Mouse (Mus musculus) hindbrain, embryonic 14.5 days (tissue): ENCODE results near the gene Lingo3. TPM values are rescaled to one million over a fixed set of nuclear protein-coding genes. Genes with fewer than 3 reads are reported as not detected.

ENCODE experiments used
- ATAC-seq: fragments of 200-750 bp; cut with Nextera tagmentation; 2 replicates; pipeline ENCODE4 v1.8.0; 2017; ENCODE audit warnings: moderate number of reproducible peaks, mild to moderate bottlenecking, moderate TSS enrichment, moderate library complexity; ENCODE audit not compliant: low FRiP score
- DNase-seq: peaks from one replicate; pipeline ENCODE4 v3.0.0-alpha.2; 2015; ENCODE audit warnings: low spot score
- H3K27ac ChIP-seq: fragments of 300-500 bp; sonication (generic); 2 replicates; pipeline ENCODE4 v1.5.1; 2014; ENCODE audit warnings: mild to moderate bottlenecking, moderate library complexity
- H3K27me3 ChIP-seq: fragments of 300-500 bp; sonication (generic); 2 replicates; pipeline ENCODE4 v1.6.1; 2014; ENCODE audit warnings: mild to moderate bottlenecking, low read length, mixed read lengths; ENCODE audit not compliant: control insufficient read depth, insufficient read depth
- H3K36me3 ChIP-seq: fragments of 300-500 bp; sonication (generic); replicated peaks from 2 replicates; pipeline ENCODE4 v1.6.1; 2014; ENCODE audit not compliant: control insufficient read depth, insufficient read depth
- H3K4me1 ChIP-seq: fragments of 300-500 bp; sonication (generic); replicated peaks from 2 replicates; pipeline ENCODE4 v1.6.1; 2014; ENCODE audit warnings: antibody characterized with exemption, low read length, mixed read lengths; ENCODE audit not compliant: control insufficient read depth, insufficient read depth
- H3K4me2 ChIP-seq: fragments of 300-500 bp; sonication (generic); replicated peaks from 2 replicates; pipeline ENCODE4 v1.6.1; 2014; ENCODE audit warnings: mild to moderate bottlenecking, moderate library complexity
- H3K4me3 ChIP-seq: fragments of 300-500 bp; sonication (generic); replicated peaks from 2 replicates; pipeline ENCODE4 v1.5.1; 2014; ENCODE audit warnings: mild to moderate bottlenecking, low read length
- H3K9ac ChIP-seq: fragments of 300-500 bp; sonication (generic); 2 replicates; pipeline ENCODE4 v1.6.1; 2014
- H3K9me3 ChIP-seq: fragments of 300-500 bp; sonication (generic); 2 replicates; pipeline ENCODE4 v1.6.1; 2016; ENCODE audit warnings: low read length; ENCODE audit not compliant: control insufficient read depth
- WGBS: fragments of 180-500 bp; shearing (Covaris S2); extraction: QIAGEN DNeasy Blood & Tissue Kit; methylation state at CpG from one replicate; pipeline ENCODE4 v1.1.7; 2014; 5-methylcytosine and 5-hydroxymethylcytosine counted together
- polyA plus RNA-seq: library from polyadenylated mRNA; unstranded; fragments of >200 nt; fragmentation: Nextera tagmentation; extraction: Ambion mirVana; gene quantifications from 2 replicates; pipeline ENCODE4 v1.2.1, GENCODE M21; 2014

The Lingo3 gene
- polyA plus RNA-seq, 1 experiment from 2014 or later = 9.9 TPM

DNA sequence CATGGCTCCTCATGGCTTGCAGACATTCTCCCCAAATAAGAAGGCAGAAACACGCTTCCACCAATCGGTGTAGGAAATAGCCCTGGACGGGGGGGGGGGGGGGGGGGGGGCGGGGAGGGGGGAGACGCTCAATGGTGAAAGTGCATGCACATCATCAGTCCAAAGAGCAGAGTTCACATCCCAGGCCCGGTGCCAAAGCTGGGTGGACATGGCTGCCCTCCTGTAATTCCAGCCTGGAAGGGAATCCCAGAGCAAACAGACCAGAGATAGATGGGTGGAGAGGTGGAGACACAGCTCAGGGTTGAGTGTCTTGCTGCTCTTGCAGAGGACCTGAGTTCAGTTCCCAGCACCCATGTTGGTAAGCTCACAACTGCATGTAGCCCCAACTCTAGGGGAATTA, 27.2 kb upstream of the Lingo3 start:
- 85% methylated on average over 3 of the region's 6 CpGs for WGBS
- no peak overlapping the region for H3K4me2 ChIP-seq
- H3K27me3 ChIP-seq = no peaks in the 10 kb centered on the region
- no peaks in the 10 kb centered on the region for H3K4me1 ChIP-seq
- peaks cover 20% of the 10 kb centered on the region for H3K36me3 ChIP-seq
- no peak overlapping the region for H3K4me3 ChIP-seq
- ATAC-seq (no peak), DNase-seq (no peak)
- H3K9me3 ChIP-seq = no peaks in the 10 kb centered on the region
- H3K27ac ChIP-seq = no peak overlapping the region
- H3K9ac ChIP-seq = no peak overlapping the region

DNA sequence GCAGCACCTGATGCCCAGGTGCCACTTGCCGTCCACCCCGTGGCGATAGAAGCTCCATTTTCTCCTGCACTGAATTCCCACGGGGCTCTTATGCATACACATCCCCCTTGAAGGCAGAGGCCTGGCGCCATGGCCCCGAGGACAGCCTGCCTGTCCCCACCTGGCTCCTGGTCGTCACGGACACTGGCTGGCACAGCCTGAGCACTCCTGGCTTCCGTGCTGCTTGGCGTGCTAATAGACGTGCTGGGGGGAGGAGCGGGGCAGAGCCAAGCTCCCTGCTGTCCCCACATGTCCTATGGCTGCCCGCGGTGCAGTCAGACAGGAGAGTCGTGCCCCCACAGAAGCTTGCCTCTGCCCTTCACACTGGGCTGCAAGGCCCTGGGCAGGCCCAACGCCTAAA, 20.6 kb upstream of the Lingo3 start:
- no peak for DNase-seq
- H3K27ac ChIP-seq = no peak overlapping the region
- peaks cover 66% of the 10 kb centered on the region for H3K36me3 ChIP-seq
- no peak overlapping the region for H3K9ac ChIP-seq
- H3K27me3 ChIP-seq = no peaks in the 10 kb centered on the region
- H3K4me2 ChIP-seq = no peak overlapping the region
- no peak for ATAC-seq
- WGBS = 78% methylated on average over 16 of the region's 16 CpGs
- no peaks in the 10 kb centered on the region for H3K4me1 ChIP-seq
- H3K4me3 ChIP-seq = no peak overlapping the region
- no peaks in the 10 kb centered on the region for H3K9me3 ChIP-seq

DNA sequence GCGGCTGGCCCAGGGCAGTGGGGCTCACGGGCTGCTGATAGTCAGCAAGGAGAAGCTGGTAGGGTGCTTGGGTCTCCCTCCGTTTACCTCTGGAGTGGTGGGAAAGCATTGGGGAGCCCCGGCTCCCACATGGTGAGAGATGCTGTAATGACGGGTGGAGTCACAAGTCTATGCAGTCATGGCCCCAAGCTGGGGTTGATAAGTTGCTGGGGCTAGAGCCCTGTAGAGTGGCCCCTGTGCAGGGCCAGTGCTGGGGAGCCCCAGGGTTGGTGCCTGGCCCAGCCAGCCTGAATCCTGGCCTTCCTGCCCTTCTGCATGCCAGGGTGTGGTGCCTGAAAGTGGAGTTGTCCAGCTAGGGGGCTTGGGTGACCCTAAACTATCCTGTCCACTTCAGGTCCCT, 18.5 kb upstream of the Lingo3 start:
- H3K4me2 ChIP-seq = no peak overlapping the region
- 95% methylated on average over 5 of the region's 5 CpGs for WGBS

DNA sequence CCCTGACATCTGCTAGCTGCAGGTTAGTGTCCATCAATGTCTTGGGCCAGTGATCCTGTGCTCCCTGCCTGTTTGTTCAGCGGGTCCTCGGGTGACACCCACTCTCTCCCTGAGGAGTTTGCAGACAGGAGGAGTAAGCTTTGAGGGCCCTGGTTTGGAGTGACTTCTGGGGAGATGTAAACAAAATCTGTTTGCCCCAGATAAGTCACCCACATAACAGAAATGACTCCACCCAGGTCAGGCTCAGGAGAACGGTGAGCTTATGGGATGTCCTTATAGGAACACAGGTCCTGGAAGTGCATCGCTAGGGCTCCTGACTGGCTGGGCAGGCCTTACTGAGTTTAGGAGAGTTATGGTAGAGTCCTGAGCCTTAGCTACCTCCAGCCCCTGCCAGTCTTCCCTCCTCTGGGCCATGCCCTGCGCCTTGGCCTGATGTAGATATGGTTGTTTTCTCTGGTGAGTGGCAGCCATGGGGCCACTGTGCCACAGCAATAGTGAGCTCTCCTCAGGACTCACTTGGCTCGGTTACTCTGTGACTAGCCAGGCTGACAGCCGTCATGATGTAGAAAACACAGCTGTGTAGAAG, 14.6 kb upstream of the Lingo3 start:
- H3K27ac ChIP-seq = 0 out of 2 replicates have a peak overlapping the region, but pooled peaks have one; percentile 14
- H3K9me3 ChIP-seq = no peaks in the 10 kb centered on the region
- ATAC-seq = no peak
- H3K4me2 ChIP-seq = no peak overlapping the region
- H3K9ac ChIP-seq = 0 out of 2 replicates have a peak overlapping the region, but pooled peaks have one; percentile 26
- no peak for DNase-seq
- WGBS = 81% methylated on average over 7 of the region's 7 CpGs
- H3K36me3 ChIP-seq = peaks cover 22% of the 10 kb centered on the region
- H3K4me3 ChIP-seq = no peak overlapping the region
- H3K27me3 ChIP-seq = no peaks in the 10 kb centered on the region
- H3K4me1 ChIP-seq = peaks cover 25% of the 10 kb centered on the region

More for the DNA sequence above, 18.5 kb upstream of the Lingo3 start:
- peaks cover 53% of the 10 kb centered on the region for H3K36me3 ChIP-seq
- no peaks in the 10 kb centered on the region for H3K27me3 ChIP-seq
- peaks cover 4% of the 10 kb centered on the region; the same call in 1 of the 2 replicates for H3K4me1 ChIP-seq
- H3K9me3 ChIP-seq = no peaks in the 10 kb centered on the region
- H3K4me3 ChIP-seq = no peak overlapping the region
- ATAC-seq (no peak), DNase-seq (no peak)
- no peak overlapping the region for H3K27ac ChIP-seq
- no peak overlapping the region for H3K9ac ChIP-seq

DNA sequence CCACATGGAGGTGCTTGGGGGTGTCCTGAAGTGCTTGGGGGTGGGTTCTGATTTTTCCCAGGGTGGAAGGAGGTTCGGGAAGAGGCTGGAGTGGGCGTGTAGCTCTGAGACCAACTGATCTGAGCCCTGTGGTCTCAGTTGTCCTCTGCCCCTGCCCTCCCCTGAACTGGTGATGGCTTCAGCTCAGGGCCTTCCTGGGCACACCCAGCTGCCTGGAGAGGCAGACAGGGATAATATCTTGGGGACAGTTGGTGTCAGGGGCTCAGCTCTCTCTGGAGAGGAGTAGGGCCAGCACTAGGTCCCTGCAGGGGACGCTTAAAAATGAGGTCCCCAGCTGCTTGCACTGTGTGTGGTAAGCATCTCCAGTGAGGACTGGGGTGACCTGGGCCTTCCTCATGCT, 14.0 kb upstream of the Lingo3 start:
- no peak for ATAC-seq
- H3K9ac ChIP-seq = peak overlapping the region; percentile 26; the same call in 1 of the 2 replicates
- H3K36me3 ChIP-seq = peaks cover 22% of the 10 kb centered on the region
- H3K4me3 ChIP-seq = no peak overlapping the region
- H3K4me2 ChIP-seq = peak overlapping the region; percentile 2; the same call in 1 of the 2 replicates
- WGBS = 52% methylated on average over 3 of the region's 3 CpGs
- no peaks in the 10 kb centered on the region for H3K27me3 ChIP-seq
- DNase-seq = no peak
- H3K27ac ChIP-seq = 0 out of 2 replicates have a peak overlapping the region, but pooled peaks have one; percentile 22
- peaks cover 25% of the 10 kb centered on the region for H3K4me1 ChIP-seq
- no peaks in the 10 kb centered on the region for H3K9me3 ChIP-seq

DNA sequence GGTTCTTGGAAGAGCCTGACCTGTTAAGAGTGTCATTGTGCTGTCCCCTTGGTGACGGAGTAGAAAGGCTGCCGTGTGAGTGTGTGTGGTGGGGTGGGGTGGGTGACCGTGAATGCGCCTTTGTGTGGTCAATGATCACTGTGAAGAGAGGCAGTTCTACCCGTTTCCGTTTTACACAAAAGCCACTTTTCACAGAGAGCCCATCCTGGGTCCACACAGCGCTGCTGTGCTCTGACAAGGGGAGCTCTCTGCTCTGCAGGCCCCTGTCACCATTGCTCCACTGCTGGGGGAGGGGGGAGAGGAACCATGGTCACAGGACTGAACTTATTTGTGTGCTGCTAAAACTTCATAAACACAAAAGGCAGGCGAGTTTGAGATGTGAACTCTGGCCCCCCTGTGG, 13.5 kb upstream of the Lingo3 start:
- Histone ChIP-seq H3K27ac (0 out of 2 replicates have a peak overlapping the region, but pooled peaks have one; percentile 22), H3K36me3 (peaks cover 20% of the 10 kb centered on the region), H3K4me1 (peaks cover 25% of the 10 kb centered on the region), H3K27me3 (no peaks in the 10 kb centered on the region), H3K4me3 (no peak overlapping the region), H3K9ac (peak overlapping the region; percentile 26; the same call in 1 of the 2 replicates), H3K9me3 (no peaks in the 10 kb centered on the region), H3K4me2 (0 out of 2 replicates have a peak overlapping the region, but pooled peaks have one; percentile 2)
- 16% methylated on average over 8 of the region's 8 CpGs for WGBS
- no peak for ATAC-seq
- DNase-seq = no peak

DNA sequence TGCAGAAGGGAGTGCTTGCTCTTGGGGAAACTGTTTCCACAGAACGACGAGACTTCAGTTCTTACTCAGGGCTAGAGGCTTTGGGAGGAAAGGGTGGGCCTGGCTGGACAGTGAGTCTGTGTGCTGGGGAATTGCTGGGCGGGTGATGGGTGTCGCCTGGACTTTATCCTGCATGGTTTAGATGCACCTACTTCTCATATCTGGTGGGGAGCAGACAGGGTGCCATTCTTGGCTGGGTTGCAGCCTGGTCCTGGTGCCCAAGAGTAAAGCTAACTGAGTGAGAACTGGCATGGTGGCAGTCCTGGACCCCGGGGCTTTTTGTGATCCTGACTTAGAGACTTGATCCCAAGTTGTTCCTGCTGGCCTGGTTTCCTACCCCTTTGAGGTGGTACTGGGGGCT, 13.1 kb upstream of the Lingo3 start:
- Histone ChIP-seq H3K4me3 (no peak overlapping the region), H3K4me2 (0 out of 2 replicates have a peak overlapping the region, but pooled peaks have one; percentile 2), H3K9ac (no peak overlapping the region), H3K4me1 (peaks cover 25% of the 10 kb centered on the region), H3K27ac (no peak overlapping the region), H3K27me3 (no peaks in the 10 kb centered on the region), H3K36me3 (peaks cover 20% of the 10 kb centered on the region), H3K9me3 (no peaks in the 10 kb centered on the region)
- ATAC-seq = no peak
- DNase-seq = no peak
- WGBS = 84% methylated on average over 5 of the region's 5 CpGs

DNA sequence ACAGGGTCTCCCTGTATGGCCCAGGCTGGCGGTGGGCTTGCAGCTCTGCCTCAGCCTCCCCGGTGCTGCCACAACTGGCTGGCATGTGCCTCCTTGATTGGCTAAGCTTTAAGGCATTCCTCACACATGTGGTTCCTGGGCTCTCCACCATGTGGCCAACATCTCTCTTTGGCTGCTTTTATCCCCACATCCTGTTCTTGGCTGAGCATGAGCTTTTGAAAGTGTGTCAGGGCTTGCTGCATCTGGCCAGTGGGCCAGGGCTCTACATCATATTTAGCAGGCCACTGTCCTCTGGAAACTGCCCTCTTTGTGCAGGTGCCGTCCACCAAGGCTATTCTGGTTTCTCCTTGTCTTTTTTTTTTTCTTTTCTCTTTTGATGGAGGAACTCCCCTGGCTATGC, 12.4 kb upstream of the Lingo3 start:
- H3K27me3 ChIP-seq = no peaks in the 10 kb centered on the region
- H3K36me3 ChIP-seq = peaks cover 20% of the 10 kb centered on the region
- no peak for ATAC-seq
- no peak overlapping the region for H3K27ac ChIP-seq
- H3K9ac ChIP-seq = peak overlapping the region; percentile 83
- H3K4me1 ChIP-seq = peaks cover 25% of the 10 kb centered on the region
- H3K4me3 ChIP-seq = no peak overlapping the region
- no peak for DNase-seq
- WGBS = 64% methylated on average over 3 of the region's 3 CpGs
- H3K9me3 ChIP-seq = no peaks in the 10 kb centered on the region
- peak overlapping the region; percentile 99 for H3K4me2 ChIP-seq

DNA sequence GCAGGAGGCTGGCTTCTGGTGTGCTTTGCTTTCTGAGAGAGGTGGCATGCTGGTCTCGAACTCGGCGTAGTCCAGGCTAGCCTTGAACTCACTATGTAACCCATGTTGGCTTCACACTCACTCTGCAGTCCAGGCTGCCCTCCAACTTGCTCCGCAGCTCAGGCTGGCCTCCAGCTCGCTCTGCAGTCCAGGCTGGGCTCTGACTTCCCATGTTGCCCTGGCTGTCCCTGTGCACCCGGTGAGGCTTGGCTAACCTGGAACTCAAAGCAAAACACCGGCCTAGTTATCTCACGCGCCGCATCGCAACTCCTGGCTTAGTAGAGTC, 11.9 kb upstream of the Lingo3 start:
- WGBS = 20% methylated on average over 11 of the region's 11 CpGs
- peak overlapping the region; percentile 99 for H3K4me2 ChIP-seq
- no peaks in the 10 kb centered on the region for H3K9me3 ChIP-seq
- no peak overlapping the region for H3K27ac ChIP-seq
- DNase-seq (no peak), ATAC-seq (no peak)
- H3K9ac ChIP-seq = peak overlapping the region; percentile 83
- H3K4me1 ChIP-seq = peaks cover 25% of the 10 kb centered on the region
- H3K4me3 ChIP-seq = peak overlapping the region; percentile 94
- no peaks in the 10 kb centered on the region for H3K27me3 ChIP-seq
- H3K36me3 ChIP-seq = peaks cover 23% of the 10 kb centered on the region
